Mouse (Mus musculus) bone marrow, adult 2 months (tissue): ENCODE measurements around the gene Rars.

Source experiments
- CTCF ChIP-seq: fragments of 200-500 bp; IDR thresholded peaks from 2 replicates; pipeline ENCODE4 v1.5.1; 2011; ENCODE audit warnings: low read length, control low read depth; ENCODE audit not compliant: control insufficient read depth, insufficient read depth
- POLR2A ChIP-seq: fragments of 200-500 bp; IDR thresholded peaks from 2 replicates; pipeline ENCODE4 v1.6.1; 2011; ENCODE audit warnings: low read depth, mild to moderate bottlenecking, control low read depth, low read length, borderline replicate concordance; ENCODE audit not compliant: control insufficient read depth

DNA sequence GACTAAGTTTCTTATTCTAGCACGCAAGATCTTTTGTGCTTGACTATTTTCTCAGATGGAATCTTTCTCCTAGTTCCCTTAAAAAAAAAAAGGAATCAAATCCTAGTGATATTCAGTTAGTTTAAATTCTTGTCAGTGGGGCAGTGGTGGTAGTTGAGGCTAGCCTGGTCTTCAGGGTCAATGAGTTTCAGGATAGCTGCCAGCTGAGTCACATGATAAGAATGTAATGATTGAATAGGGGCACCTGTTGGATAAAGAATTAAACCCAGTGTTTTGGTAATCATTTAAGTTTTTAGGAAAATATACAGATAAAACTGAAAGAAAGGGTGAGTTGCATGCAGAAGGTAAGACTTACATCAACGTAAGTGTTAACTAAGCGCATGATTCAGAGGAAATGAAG, 58.7 kb downstream of the Rars start:
- TF ChIP-seq POLR2A (no peak), CTCF (no peak)
